Mouse (Mus musculus) spleen, adult 2 months (tissue): Measurements from ENCODE around the gene Rpl23a.

Experiments
- CTCF ChIP-seq: fragments of 200-500 bp; IDR thresholded peaks from 2 replicates; pipeline ENCODE4 v1.5.1; 2011; ENCODE audit warnings: mild to moderate bottlenecking, inconsistent platforms; ENCODE audit not compliant: insufficient read depth, insufficient read length, insufficient replicate concordance; ENCODE audit errors: extremely low read depth
- POLR2A ChIP-seq: fragments of 200-500 bp; IDR thresholded peaks from 2 replicates; pipeline ENCODE4 v1.6.1; 2011; ENCODE audit warnings: low read depth, low read length, inconsistent platforms

DNA sequence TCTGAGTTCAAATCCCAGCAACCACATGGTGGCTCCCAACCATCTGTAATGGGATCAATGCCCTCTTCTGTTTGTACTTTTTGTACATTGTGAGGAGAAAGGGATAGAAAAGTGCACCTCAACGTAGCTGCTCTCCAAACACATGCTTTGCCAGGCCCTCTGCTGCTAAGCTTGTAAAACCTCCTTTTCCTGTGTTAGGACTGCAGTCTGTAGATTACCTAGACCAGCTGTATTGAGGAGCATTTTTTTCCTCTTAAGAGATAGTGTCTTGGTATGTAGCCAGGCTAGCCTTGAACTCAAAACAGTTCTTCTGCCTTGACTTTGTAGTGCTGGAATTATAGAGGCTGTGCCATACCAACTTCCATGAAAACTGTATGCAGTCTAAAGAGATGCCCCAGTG lies 47.3 kb downstream of the Rpl23a start:
- no peak for TF ChIP-seq CTCF
- no peak for TF ChIP-seq POLR2A
